Mouse (Mus musculus) stomach, postnatal 0 days (tissue): ENCODE data around the gene Bcl2l1.

ENCODE experiments used
- CTCF ChIP-seq: IDR thresholded peaks from 2 replicates; pipeline ENCODE4 v1.5.1; 2016; ENCODE audit warnings: antibody characterized with exemption, low read depth, mild to moderate bottlenecking, moderate library complexity
- EP300 ChIP-seq: optimal IDR thresholded peaks from 2 replicates; pipeline ENCODE3; 2016; ENCODE audit warnings: antibody characterized with exemption

DNA sequence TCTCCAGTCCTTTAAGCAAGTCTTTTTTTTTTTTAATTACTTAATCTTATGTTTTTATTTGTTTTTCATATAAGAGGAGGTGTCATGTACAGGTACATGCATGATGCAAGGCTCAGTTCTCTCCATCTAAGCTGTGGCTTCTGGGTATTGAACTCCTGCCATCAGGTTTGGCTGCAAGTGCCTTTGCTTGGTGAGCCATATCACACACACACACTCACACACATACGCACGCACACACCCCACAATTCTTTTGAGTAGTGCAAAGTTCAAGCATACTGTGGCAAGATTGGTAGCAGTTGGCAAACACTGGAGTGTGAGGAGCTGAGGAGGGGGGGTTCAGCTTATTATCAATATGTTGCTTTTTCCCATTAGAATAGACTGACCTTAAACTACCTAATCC, 98.3 kb downstream of the Bcl2l1 start:
- no peak for TF ChIP-seq CTCF
- no peak for TF ChIP-seq EP300
